Mouse (Mus musculus): Measurements from ENCODE around the gene Luc7l2. TPM values are rescaled to one million over a fixed set of nuclear protein-coding genes. Genes with fewer than 3 reads are reported as not detected.

Luc7l2 gene
- 23.8 and 25.7 TPM in 2 replicates for polyA plus RNA-seq (2015; fragmentation: Nextera tagmentation; extraction: Ambion mirVana)

DNA sequence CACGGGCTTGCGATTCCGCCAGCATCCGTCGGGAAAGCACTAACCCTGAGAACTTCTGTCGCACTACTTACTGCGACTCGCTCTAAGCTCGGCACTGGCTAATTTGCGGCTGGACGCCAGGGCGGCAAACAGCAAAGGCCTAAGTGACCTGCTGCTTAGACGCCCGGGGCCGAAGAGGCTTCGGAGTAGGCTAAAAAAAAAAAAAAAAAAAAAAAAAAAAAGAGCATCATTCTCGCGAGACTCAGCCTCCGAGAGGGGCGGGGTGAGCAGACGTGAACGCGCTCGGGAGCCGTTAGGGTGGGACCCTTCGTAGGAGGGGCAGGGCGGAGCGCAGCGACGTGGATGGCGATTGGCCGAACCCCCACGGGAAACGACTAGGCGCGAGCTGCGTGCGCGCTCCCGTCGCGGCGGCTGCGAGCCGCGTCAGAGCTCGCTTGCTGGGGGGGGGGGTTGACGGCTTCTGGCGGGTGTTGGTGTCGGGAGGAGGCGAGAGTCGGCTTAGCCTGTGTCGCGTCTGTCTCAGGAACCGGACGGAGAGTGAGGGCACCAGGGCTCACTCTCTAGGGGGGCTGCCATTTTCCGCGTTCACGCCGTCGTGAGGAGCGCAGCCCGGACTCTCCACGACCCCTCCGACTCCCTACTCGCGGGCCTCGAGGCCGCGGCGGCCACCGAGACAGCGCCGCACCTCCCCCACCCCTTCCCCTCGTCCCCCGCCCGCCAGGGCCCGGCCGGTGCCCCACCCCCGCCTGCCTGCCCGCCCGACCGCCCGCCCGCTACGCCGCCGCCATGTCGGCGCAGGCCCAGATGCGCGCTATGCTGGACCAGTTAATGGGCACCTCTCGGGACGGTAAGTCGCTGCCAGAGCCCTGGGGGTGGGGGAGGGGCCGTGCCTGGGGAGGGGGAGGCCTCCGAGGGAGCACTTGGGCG, at the start of gene Luc7l2:
Luc7l2 (plus strand) TSS at position 273 of the 927 bp plus-strand sequence.

GRCm38 (mm10) chr6:38533428-38534405, 17.4 kb upstream of the Luc7l2 start, which contains the start of gene Fmc1:
Fmc1 (plus strand) TSS chr6:38533502.

GRCm38 (mm10) chr6:38636852-38637618, 85.9 kb downstream of the Luc7l2 start, which contains the start of gene Klrg2:
Klrg2 (minus strand) TSS chr6:38637242.

Small RNA genes within 50 kb of the gene (microRNA-seq; reads per million reads assigned to microRNA genes)
- 0 to 0.42 reads per million in 2 experiments for gene Mir7670

Other genes with a start within 250 kb of the Luc7l2 start
- 7.5 and 7.7 TPM in 2 replicates for gene Zc3hav1, start 196.7 kb upstream of the Luc7l2 start, polyA plus RNA-seq (2015; fragmentation: Nextera tagmentation; extraction: Ambion mirVana)
- 1.6 and 1.7 TPM in 2 replicates for gene Ttc26, start 169.9 kb upstream of the Luc7l2 start, polyA plus RNA-seq (2015; fragmentation: Nextera tagmentation; extraction: Ambion mirVana)
- 6.5 and 8.0 TPM in 2 replicates for gene Ubn2, start 117.4 kb upstream of the Luc7l2 start, polyA plus RNA-seq (2015; fragmentation: Nextera tagmentation; extraction: Ambion mirVana)
- 151 and 184 TPM in 2 replicates for gene Fmc1, start 17.8 kb upstream of the Luc7l2 start, polyA plus RNA-seq (2015; fragmentation: Nextera tagmentation; extraction: Ambion mirVana)
- gene Klrg2, start 85.9 kb downstream of the Luc7l2 start, polyA plus RNA-seq (2015; fragmentation: Nextera tagmentation; extraction: Ambion mirVana), result 0.29 TPM in 1 of 2 replicates, not detected in the other
- 0.13 and 0.29 TPM in 2 replicates for gene Clec2l, start 111.7 kb downstream of the Luc7l2 start, polyA plus RNA-seq (2015; fragmentation: Nextera tagmentation; extraction: Ambion mirVana)